Mouse (Mus musculus) olfactory bulb, adult 2 months (tissue): ENCODE measurements around the gene Pold2.

ENCODE experiments used
- CTCF ChIP-seq: fragments of 200-500 bp; IDR thresholded peaks from 2 replicates; pipeline ENCODE4 v1.5.1; 2012; ENCODE audit warnings: low read depth, mild to moderate bottlenecking, low read length, moderate library complexity; ENCODE audit not compliant: insufficient read depth
- POLR2A ChIP-seq: fragments of 200-500 bp; IDR thresholded peaks from 2 replicates; pipeline ENCODE4 v1.6.1; 2012; ENCODE audit warnings: mild to moderate bottlenecking, low read depth, low read length, moderate library complexity; ENCODE audit not compliant: insufficient read depth

DNA sequence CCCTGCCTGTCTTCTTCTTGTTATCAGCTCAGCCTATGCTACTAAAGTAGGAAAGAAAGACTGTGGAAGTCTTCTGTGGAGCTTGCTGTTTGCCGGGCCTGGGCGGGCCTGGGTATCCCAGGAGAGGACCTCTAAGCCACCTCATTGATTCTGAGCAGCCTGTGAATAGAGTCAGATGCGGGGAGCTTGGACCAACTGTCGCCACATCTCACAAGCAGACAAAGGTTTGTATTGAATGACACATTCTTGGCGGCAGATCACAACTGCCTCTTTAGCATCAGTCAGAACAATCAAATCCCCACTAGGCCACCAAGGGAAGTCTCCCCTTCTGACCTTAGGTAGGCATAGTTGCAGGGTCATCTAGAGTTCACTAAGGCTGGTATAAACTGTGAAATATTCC is 9.2 kb upstream of the Pold2 start:
- no peak for TF ChIP-seq CTCF
- no peak for TF ChIP-seq POLR2A
